Mouse (Mus musculus) left cerebral cortex, adult 2 months (tissue): ENCODE measurements at regions not wholly inside any gene's neighbourhood (a gene's known extent, or its start where the extent isn't known, plus 50 kb on each side); places are given as distances from the start of the nearest gene placed in this dataset.

Source experiments
- DNase-seq, 2 experiments: peaks; one replicate each; pipeline ENCODE4 v3.0.0; 2021 to 2022; ENCODE audit warnings: low spot score in 2 of 2, mixed read lengths in 1 of 2; ENCODE audit errors: extremely low spot score in 1 of 2
- H3K27ac ChIP-seq: fragments of 200-600 bp; 2 replicates; pipeline ENCODE4 v1.8.1; 2022
- H3K4me3 ChIP-seq: fragments of 200-600 bp; 2 replicates; pipeline ENCODE4 v1.8.1; 2022
- CTCF ChIP-seq: fragments of 200-600 bp; IDR thresholded peaks from 2 replicates; pipeline ENCODE4 v1.8.1; 2022; ENCODE audit warnings: antibody characterized with exemption, mild to moderate bottlenecking, moderate library complexity
- intact Hi-C: fragments of 180-260 bp; cut with DNase I; formaldehyde crosslinking; loops from one replicate; pipeline ENCODE4 v1.15.1; 2025

DNA sequence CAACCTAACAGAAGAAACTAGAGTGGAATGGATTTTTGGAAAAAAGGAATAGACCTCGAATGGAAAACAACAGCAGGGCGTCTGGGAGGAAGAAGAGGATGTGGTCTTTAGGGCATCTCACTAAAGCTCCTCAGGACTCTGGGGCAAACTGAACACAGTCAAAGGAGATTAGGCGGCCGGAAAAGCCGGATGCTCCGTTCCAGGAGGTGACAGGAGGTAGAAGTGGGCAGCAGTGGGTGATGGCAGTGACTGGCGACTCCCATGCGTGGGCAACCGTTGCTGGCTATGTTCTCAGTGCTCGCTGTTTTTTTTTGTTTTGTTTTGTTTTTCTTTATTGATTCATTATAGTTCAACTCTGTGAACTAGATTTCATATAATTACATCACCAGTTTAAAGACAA, 228.8 kb upstream of the Klf3 start:
- no peak for TF ChIP-seq CTCF
- no peak for DNase-seq
- Histone ChIP-seq H3K4me3 (no peak overlapping the region), H3K27ac (no peak overlapping the region)
- intact Hi-C loops: no loop called here

- H3K27ac ChIP-seq: no peak overlapping the region
- intact Hi-C loops: no loop called here
- DNase-seq: no peak
- TF ChIP-seq CTCF: no peak
- no peak overlapping the region for H3K4me3 ChIP-seq
These were observed 227.3 kb upstream of the Klf3 start for GRCm38 (mm10) chr5:64575896-64576295.

GRCm38 (mm10) chr5:64576426-64577262, 226.5 kb upstream of the Klf3 start:
- DNase-seq: no peak
- Histone ChIP-seq H3K4me3 (no peak overlapping the region), H3K27ac (no peak overlapping the region)
- TF ChIP-seq CTCF: no peak
- intact Hi-C loops: no loop called here

GRCm38 (mm10) chr5:64577424-64577823, 225.8 kb upstream of the Klf3 start:
- no peak overlapping the region for H3K4me3 ChIP-seq
- intact Hi-C loops: no loop called here
- TF ChIP-seq CTCF: no peak
- no peak for DNase-seq
- H3K27ac ChIP-seq: no peak overlapping the region

DNA sequence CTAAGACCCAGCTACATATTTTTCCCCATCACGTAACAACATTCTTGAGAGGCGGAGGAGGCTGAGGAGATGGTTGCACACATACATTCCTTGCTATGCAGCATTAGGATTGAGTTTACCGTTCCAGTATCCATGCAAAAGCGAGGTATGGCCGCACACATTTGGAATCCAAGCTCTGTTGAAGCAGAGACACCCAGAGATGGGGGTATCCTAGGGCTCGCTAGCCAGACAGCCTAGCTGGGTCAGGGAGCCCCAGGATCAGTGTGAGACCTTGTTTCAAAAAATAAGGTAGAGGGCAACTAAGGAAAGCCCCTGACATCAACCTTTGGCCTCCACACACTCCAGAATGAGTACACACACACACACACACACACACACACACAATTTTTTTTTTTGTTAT, 224.7 kb upstream of the Klf3 start:
- Histone ChIP-seq H3K27ac (no peak overlapping the region), H3K4me3 (no peak overlapping the region)
- no peak for TF ChIP-seq CTCF
- no peak for DNase-seq
- intact Hi-C loops: no loop called here

- intact Hi-C loops: no loop called here
- no peak overlapping the region for H3K27ac ChIP-seq
- TF ChIP-seq CTCF: no peak
- H3K4me3 ChIP-seq: no peak overlapping the region
- DNase-seq: no peak
These were observed 224.1 kb upstream of the Klf3 start for GRCm38 (mm10) chr5:64579086-64579485.

GRCm38 (mm10) chr5:64579494-64580339, 223.5 kb upstream of the Klf3 start:
- DNase-seq: no peak
- no peak for TF ChIP-seq CTCF
- Histone ChIP-seq H3K4me3 (no peak overlapping the region), H3K27ac (no peak overlapping the region)
- intact Hi-C loops: no loop called here

DNA sequence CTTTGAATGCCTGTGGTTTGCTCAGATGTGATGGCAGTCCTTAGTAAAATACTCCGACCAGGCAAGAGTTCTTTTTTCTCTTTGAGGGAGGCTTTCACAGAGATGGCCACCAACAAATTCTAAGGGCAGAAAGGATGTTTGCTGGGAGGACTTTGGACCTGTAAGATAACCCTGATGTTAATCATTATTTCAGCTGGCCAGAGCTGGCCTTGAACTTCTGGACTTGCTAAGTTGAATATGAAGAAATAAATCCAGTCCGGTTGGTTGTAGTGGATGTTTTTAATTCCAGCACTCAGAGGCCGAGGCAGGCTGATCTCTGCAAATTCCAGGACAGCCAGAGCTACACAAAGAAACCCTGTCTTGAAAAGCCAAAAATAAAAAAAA, 222.9 kb upstream of the Klf3 start:
- intact Hi-C loops: no loop called here
- Histone ChIP-seq H3K4me3 (no peak overlapping the region), H3K27ac (no peak overlapping the region)
- no peak for TF ChIP-seq CTCF
- DNase-seq: no peak

DNA sequence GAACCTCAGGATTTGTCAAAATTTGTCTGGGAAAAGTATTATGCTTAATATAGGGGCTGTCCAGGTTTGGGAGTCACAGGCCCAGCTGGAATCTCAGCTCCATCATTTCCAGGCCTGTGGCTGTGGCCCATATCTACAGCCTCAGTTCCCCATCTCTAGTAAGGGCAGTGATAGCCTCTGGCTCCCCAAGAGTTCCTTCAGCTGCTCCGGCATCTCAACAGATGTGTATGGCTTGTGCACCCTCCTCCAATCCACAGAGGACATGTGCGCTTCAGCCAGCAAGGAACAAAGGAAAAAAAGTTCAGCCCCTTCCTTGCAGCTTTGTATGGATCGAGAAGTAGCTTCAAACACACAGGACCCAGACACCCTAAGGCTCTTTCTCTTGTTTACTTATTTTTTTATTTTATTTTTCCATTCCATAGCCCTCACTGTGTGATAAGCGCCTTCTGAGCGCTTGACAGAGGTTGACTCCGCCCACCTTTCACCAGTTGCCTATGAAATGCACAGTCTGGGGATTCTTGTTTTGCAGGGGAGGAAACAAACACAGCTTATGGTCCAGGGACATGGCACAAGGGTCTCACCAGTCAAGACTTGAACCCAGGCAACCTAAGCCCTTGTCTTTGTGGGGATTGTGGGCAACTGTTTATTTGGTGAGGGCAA, 222.3 kb upstream of the Klf3 start:
- Histone ChIP-seq H3K27ac (no peak overlapping the region), H3K4me3 (no peak overlapping the region)
- TF ChIP-seq CTCF: no peak
- intact Hi-C loops: no loop called here
- no peak for DNase-seq

- DNase-seq: no peak
- intact Hi-C loops: no loop called here
- TF ChIP-seq CTCF: no peak; the same call in none of the 2 replicates
- no peak overlapping the region for H3K27ac ChIP-seq
- H3K4me3 ChIP-seq: no peak overlapping the region
These were observed 221.7 kb upstream of the Klf3 start for GRCm38 (mm10) chr5:64581461-64581860.

DNA sequence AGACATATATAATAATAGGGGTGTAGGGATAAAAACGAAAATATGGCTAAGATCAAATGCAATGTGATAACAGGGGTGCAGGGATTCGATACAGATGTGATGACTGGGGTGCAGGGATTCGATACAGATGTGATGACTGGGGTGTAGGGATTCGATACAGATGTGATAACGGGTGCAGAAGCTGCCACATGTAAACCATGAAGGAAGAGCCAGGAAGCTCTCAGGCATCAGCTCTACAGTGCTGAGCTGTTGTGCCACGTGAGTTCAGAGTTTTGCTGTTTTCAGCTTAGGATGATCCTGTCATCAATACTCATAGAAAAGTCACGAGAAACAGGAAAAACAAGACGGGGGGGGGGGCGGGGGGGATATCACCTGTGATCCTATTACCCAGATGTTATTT, 221.2 kb upstream of the Klf3 start:
- TF ChIP-seq CTCF: no peak
- no peak overlapping the region for H3K4me3 ChIP-seq
- H3K27ac ChIP-seq: no peak overlapping the region
- intact Hi-C loops: no loop called here
- no peak for DNase-seq

DNA sequence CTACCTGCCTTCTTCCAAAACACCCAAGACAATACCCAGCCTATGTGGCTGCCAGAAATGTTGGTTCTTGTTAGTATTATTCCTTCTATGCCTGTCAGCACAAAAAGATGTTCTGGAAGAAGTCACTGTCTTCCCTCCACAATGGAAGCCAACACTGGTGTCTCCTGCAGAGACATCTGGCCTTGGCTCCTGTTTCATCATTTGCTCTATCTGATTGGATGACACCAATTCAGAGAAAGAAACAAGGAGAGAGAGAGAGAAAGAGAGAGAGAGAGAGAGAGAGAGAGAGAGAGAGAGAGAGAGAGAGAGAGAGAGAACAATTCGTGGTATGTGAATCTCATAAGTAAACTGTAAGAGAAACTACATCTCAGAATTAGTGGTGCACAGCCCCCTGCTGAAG, 218.9 kb upstream of the Klf3 start:
- DNase-seq: no peak
- Histone ChIP-seq H3K27ac (no peak overlapping the region), H3K4me3 (no peak overlapping the region)
- no peak for TF ChIP-seq CTCF
- intact Hi-C loops: no loop called here
